20 mouse cellular contexts compared by ENCODE assay signal in genomic region chr7:92837226-92837625, GRCm38 (mm10). TPM values are rescaled to one million over a fixed set of nuclear protein-coding genes. Genes with fewer than 3 reads are reported as not detected.
A peak's percentile ranks its signal among the peaks of the same experiment; 100 is the strongest.
DNase-seq lines count a peak whose midpoint lies in the region; ATAC-seq lines count a peak whose summit lies in the region.
"Had no signal": no experiment of that assay in that cellular context is flagged by ENCODE, and none has a peak within 500 bp of the region (broad histone marks: within the 10 kb centered on the region; RNA-seq: fewer than 3 reads in every experiment).

No protein-coding gene starts in this region.

- H3K9ac ChIP-seq in liver, embryonic 16.5 days (ENCODE audit: low read depth, low read length), result no peak overlapping the region
- H3K9ac ChIP-seq in liver, embryonic 11.5 days (ENCODE audit: low read depth, low read length), result no peak overlapping the region
- H3K9ac ChIP-seq: hindbrain, embryonic 14.5 days; lung, embryonic 15.5 days had no signal

- no peaks in the 10 kb centered on the region for H3K9me3 ChIP-seq in liver, embryonic 16.5 days (replicated peaks; ENCODE audit: control insufficient read depth, low read length)
- H3K9me3 ChIP-seq in liver, embryonic 11.5 days (ENCODE audit: control insufficient read depth, low read length), result no peaks in the 10 kb centered on the region
- H3K9me3 ChIP-seq: forebrain, embryonic 10.5 days; lung, embryonic 15.5 days had no signal

- H3K27me3 ChIP-seq in liver, embryonic 16.5 days (ENCODE audit: control insufficient read depth, insufficient read depth, low read depth, low read length), result no peaks in the 10 kb centered on the region
- no peaks in the 10 kb centered on the region for H3K27me3 ChIP-seq in liver, embryonic 11.5 days (replicated peaks; ENCODE audit: control insufficient read depth, insufficient read depth, low read length)
- H3K27me3 ChIP-seq in splenic B cell, adult 2 months (ENCODE audit: control insufficient read depth, insufficient read depth, low read length, poor library complexity, severe bottlenecking), result no peaks in the 10 kb centered on the region
- H3K27me3 ChIP-seq: lung, embryonic 15.5 days had no signal

- DNase-seq in liver, embryonic 11.5 days (ENCODE audit: low spot score), result no peak
- DNase-seq in NIH3T3 (ENCODE audit: low read depth), result peak; percentile 19
- DNase-seq in fat pad, adult 2 months (ENCODE audit: extremely low read depth, low read depth, low spot score), result peak; percentile 21
- peak; percentile 36 for DNase-seq in splenic B cell, adult 2 months (ENCODE audit: low read depth, low spot score)
- DNase-seq in left cerebral cortex, adult 9 months (ENCODE audit: low spot score in 2 of 2), result no peak
- DNase-seq in kidney, adult 18-20 months, result no peak
- DNase-seq in spleen, adult 18-20 months, result no peak
- DNase-seq: cerebellum, adult 11 months; cerebellum, postnatal 25 days; gastrocnemius, postnatal 10 days; heart, postnatal 10 days; kidney, adult 11 months; kidney, postnatal 25 days; layer of hippocampus, adult 9-11 months; thymus, postnatal 4 days had no signal

- H3K27ac ChIP-seq in liver, embryonic 16.5 days (ENCODE audit: low read length), result no peak overlapping the region
- H3K27ac ChIP-seq in liver, embryonic 11.5 days (ENCODE audit: low read depth, low read length), result no peak overlapping the region
- H3K27ac ChIP-seq: forebrain, embryonic 10.5 days; hindbrain, embryonic 14.5 days; lung, embryonic 15.5 days had no signal

- H3K4me1 ChIP-seq in liver, embryonic 16.5 days (ENCODE audit: control insufficient read depth, low read depth, low read length), result no peaks in the 10 kb centered on the region
- no peaks in the 10 kb centered on the region for H3K4me1 ChIP-seq in liver, embryonic 11.5 days (replicated peaks; ENCODE audit: control insufficient read depth, insufficient read depth, low read length)
- H3K4me1 ChIP-seq: forebrain, embryonic 10.5 days; lung, embryonic 15.5 days had no signal

- 0 out of 2 replicates have a peak, but pooled peaks have one; percentile 5 for ATAC-seq in liver, embryonic 16.5 days (ENCODE audit: low read depth)
- no peak for ATAC-seq in liver, embryonic 11.5 days (replicated peaks; ENCODE audit: low FRiP score)
- ATAC-seq: midbrain, embryonic 16.5 days had no signal

- no peak overlapping the region for H3K4me2 ChIP-seq in liver, embryonic 16.5 days (ENCODE audit: low read depth, low read length)
- no peak overlapping the region for H3K4me2 ChIP-seq in liver, embryonic 11.5 days
- H3K4me2 ChIP-seq: hindbrain, embryonic 14.5 days; lung, embryonic 15.5 days had no signal

- H3K4me3 ChIP-seq in liver, embryonic 16.5 days (ENCODE audit: low read depth, low read length), result no peak overlapping the region
- no peak overlapping the region for H3K4me3 ChIP-seq in liver, embryonic 11.5 days (ENCODE audit: low read depth, low read length)
- H3K4me3 ChIP-seq: forebrain, embryonic 10.5 days; lung, embryonic 15.5 days had no signal

- no peaks in the 10 kb centered on the region for H3K36me3 ChIP-seq in liver, embryonic 16.5 days (ENCODE audit: control insufficient read depth, insufficient read depth)
- no peaks in the 10 kb centered on the region for H3K36me3 ChIP-seq in liver, embryonic 11.5 days (ENCODE audit: control insufficient read depth, insufficient read depth, low read length)
- peaks cover 2% of the 10 kb centered on the region for H3K36me3 ChIP-seq in splenic B cell, adult 2 months (ENCODE audit: control insufficient read depth, insufficient read depth, low read length, poor library complexity, severe bottlenecking)
- H3K36me3 ChIP-seq: lung, embryonic 15.5 days had no signal

- 51% methylated on average over 11 of the region's 11 CpGs for WGBS in liver, embryonic 16.5 days (ENCODE audit: insufficient replicate concordance)
- WGBS in liver, embryonic 11.5 days, result 71% methylated on average over 11 of the region's 11 CpGs

RNA-seq across cellular contexts. Expression of gene Ddias, which starts 36.8 kb away (rescaled TPM):
- 10.0 and 10.2 TPM in 2 replicates for polyA plus RNA-seq in liver, embryonic 16.5 days (2015; fragmentation: Nextera tagmentation; extraction: Ambion mirVana)
- polyA plus RNA-seq in liver, embryonic 11.5 days (2014; fragmentation: Nextera tagmentation; extraction: Ambion mirVana), result 21.2 and 21.9 TPM in 2 replicates

RNA-seq across cellular contexts. Expression of gene Prcp, which starts 37.0 kb away (rescaled TPM):
- polyA plus RNA-seq in liver, embryonic 16.5 days (2015; fragmentation: Nextera tagmentation; extraction: Ambion mirVana), result 12.2 and 15.0 TPM in 2 replicates
- 30.1 and 33.6 TPM in 2 replicates for polyA plus RNA-seq in liver, embryonic 11.5 days (2014; fragmentation: Nextera tagmentation; extraction: Ambion mirVana)

Comparison
In these comparisons a context has a peak if more than half of its experiments do, and no peak if none do; other contexts are left out.
1. DNase-seq: peak in NIH3T3 (single experiment), fat pad, adult 2 months (single experiment) and splenic B cell, adult 2 months (single experiment); none in liver, embryonic 11.5 days (single experiment), left cerebral cortex, adult 9 months (0 of 2), kidney, adult 18-20 months (single experiment) and spleen, adult 18-20 months (0 of 2).